Mouse (Mus musculus) CD4-positive helper T cell, adult 2 months (primary cell): ENCODE measurements at regions not wholly inside any gene's neighbourhood (a gene's known extent, or its start where the extent isn't known, plus 50 kb on each side); places are given as distances from the start of the nearest gene placed in this dataset.

ENCODE experiments used
- DNase-seq: peaks from one replicate; pipeline ENCODE4 v3.0.0-alpha.2; 2012; ENCODE audit warnings: low read depth, missing footprints, low spot score

DNA sequence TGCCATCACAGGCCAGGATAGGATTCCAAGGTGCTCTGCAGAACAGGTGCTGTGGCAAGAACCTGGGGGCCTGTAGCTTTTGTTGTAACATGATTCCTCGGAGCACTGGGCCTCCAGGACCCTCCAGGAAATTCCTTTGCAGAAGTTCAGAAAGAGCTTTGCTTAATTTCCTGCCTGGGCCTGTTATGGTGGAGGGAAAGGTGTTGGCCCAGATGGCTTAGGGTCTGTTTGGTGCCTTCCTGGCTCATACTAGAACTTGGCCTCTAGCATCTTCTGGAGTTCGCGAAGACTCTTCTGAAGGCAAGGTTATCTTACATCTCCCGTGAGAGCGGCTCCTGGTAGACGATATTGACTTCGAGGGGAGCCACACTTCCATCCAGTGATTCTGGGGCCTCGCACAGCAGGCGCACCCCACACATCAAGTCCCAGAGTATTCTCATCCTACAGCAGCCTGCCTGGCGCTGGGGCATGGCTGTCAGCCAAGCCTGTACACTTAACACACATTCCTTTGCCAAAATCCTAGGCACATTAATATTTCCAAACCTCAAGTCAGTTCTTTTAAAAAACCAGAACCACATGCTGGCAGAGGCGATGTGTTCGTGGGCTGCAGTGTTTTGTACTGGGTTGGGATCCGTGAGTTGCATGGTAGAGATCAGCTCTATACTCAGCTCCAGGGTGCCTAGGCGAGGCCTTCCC, 54.5 kb upstream of the Cxcl14 start:
- DNase-seq = no peak

DNA sequence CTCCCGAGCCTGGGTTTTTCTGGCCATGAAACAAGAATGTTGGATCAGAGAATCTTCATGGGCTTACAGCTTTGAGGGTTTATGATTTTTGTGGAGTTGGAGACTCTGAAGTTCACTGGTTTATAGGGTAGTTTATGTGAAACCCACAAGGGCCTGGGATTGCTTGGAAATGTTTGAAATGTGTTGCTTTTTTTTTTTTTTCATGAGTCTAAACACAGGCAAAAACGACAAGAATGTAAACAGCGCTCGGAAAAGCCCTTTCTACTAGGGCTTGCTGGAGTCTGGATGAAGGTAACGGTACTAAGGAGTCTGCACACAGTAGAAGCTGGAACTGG, 55.0 kb upstream of the Cxcl14 start:
- DNase-seq = no peak

- no peak for DNase-seq
These were observed 56.1 kb upstream of the Cxcl14 start for GRCm38 (mm10) chr13:56352436-56352835.

- DNase-seq = no peak
These were observed 56.7 kb upstream of the Cxcl14 start for GRCm38 (mm10) chr13:56352839-56353605.

- DNase-seq = no peak
These were observed 57.6 kb upstream of the Cxcl14 start for GRCm38 (mm10) chr13:56353921-56354320.

- no peak for DNase-seq
These were observed 58.3 kb upstream of the Cxcl14 start for GRCm38 (mm10) chr13:56354630-56355029.

- DNase-seq = no peak
These were observed 60.6 kb upstream of the Cxcl14 start for GRCm38 (mm10) chr13:56356999-56357398.

DNA sequence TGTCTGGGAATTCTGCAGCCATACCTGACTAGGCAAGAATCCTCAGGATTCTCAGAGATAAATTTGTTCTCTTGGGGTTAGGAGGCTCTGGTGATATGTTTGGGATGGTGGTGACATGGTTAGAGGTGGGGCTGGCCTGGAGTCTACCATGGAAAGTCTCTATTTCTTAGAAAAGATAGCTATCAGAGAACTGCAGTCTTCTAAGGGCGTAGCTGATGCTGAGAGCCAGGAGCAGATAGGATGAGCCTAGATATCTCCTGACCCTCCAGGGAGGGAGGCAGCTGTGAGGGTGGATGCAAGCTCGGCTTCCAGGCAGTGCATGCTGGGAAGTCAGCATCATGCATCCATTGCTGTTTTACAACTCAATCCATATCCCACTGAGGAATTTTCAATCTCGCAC, 61.6 kb upstream of the Cxcl14 start:
- no peak for DNase-seq

DNA sequence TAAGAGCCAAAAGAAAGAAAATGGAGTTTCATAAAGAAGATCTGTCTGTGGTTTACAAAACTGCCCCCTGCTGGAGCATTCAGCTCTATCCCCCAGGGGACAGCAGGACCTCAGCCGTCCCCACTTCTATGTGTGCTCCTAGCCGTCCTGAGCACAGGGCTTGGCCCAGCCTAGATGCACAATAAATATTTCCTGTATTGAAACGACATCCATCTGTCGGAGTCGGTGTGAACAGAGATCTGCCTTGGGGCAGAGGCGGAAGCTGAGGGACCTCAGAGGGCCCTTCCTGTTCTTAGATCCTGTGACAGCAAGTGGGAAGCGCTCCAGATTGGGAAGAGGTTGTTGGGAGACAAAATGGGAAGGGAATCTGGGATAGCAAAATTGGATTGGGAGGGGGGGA, 62.5 kb upstream of the Cxcl14 start:
- no peak for DNase-seq

DNA sequence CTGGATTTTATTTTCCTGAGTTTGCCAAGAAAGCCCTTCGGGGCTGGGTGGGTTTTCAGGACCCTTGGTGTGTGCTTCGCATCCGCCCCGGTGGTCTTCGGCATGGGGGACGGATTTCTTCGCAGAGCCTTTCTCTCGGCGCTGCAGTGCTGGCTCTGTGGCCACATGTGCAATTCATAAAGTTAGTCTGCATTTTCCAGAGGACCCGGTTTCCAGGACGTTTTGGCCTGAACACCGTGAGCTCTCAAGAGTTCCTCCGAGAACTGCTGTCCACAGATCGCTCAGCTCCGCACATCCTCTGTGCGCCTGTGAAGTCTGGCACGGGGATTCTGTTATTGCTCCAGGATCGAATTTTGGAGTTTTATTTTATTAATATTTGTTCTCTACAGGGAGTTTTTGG, 63.2 kb upstream of the Cxcl14 start:
- DNase-seq = no peak

DNA sequence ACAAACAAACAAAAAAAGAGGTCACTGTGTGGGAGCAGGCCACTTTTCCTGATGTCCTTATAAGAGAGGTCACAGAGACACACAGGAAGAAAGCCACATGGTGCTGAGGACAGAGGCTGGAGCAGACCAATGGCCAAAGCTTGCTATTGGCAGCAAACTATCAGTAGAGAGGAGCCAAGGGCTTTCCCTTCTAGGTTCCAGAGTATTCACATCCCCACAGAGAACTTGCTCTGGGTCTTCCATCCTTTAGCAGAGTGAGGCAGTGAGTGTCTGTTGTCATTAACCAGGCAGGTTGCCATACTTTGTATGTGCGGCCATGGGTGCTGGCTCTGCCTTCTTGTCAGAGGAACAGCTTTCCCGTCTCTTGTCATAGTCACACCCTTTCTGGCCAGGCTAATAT, 64.5 kb upstream of the Cxcl14 start:
- DNase-seq = no peak

DNA sequence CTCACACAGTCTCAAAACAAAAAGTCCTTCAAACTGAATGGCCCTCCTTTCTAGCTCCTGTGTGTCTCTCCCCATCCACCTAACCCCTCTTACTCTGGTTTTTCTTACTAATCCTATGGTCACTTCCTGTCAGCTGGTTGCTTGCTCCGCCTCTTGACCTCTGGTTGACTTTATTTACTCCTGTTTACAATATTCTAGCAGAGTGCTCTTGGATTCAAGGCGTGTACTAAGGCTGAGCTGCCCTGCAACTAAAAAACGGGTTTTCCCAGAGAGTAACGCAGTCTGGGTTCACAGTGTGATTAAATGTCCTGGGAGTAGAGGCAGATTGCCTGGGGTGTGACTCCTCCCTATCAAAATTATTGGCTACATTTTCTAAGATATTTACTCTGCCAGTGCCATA, 64.2 kb upstream of the Gm3045 start:
- no peak for DNase-seq

GRCm38 (mm10) chr13:56362646-56363045, 63.7 kb upstream of the Gm3045 start:
- peak; percentile 1 for DNase-seq

GRCm38 (mm10) chr13:56369600-56369999, 56.8 kb upstream of the Gm3045 start:
- DNase-seq = no peak

DNA sequence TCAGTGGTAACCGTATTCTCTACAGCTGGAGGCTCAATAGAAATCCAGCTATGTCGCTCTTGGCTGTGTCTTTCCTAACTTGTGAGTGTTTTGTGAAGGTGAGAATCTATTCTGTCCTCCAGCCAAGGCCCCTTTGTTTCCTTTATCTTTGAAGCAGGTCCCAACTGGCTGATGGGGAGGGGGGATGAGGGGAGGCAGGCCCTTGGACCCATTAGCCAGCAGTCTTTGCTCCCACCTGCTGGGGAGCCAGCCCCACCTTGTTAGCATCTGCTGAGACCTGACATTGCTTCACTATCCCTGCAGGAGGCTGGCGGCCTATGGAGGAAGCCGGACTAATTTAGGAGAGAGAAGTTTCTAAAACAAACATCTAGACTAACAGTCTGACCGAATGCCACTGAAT, 55.0 kb upstream of the Gm3045 start:
- no peak for DNase-seq

DNA sequence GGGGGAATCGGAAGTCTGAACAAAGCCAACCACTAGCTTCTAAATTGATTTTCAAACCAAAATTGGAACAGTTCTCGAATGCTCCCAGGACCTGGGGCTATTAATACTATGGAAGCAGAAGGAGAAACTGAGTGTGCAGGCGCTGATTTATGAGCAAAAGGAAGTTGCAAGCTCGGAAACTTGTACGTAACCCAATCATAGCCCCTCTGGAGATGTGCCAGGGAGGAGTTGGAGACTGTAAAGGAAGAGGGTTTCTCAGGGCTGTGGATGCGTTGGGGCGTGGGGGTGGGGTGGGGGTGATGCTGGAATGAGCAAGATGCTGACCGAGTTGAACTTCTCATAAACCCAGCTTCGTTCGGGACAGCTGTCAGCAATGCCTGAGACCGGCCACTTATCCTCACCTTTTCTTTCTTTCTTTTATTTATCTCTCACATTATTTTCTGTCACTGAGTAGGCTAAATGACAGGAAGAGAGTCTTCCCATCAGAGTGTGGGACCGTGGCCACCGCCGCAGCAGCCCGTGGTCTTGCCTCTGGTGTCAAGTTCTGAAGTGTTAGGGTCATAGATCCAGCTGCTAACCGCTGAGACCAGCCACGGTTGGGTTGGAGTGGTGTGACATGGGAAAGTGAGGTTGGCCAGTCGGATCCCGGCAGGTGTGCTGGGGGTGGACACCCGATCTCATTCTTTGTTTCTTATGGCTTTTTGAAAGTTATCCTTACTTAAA, 54.2 kb upstream of the Gm3045 start:
- no peak for DNase-seq

GRCm38 (mm10) chr13:56372727-56373126, 53.7 kb upstream of the Gm3045 start:
- DNase-seq = no peak
